Mouse (Mus musculus): ENCODE results near the gene Ssb. TPM values are rescaled to one million over a fixed set of nuclear protein-coding genes. Genes with fewer than 3 reads are reported as not detected.
"Not testable (repeated sequence)": the region's sequence is repeated elsewhere in the genome, so short reads cannot be mapped to it uniquely, and the experiment has no call there.

The Ssb gene
- polyA plus RNA-seq, 1 experiment from 2014 or later: 233 TPM

DNA sequence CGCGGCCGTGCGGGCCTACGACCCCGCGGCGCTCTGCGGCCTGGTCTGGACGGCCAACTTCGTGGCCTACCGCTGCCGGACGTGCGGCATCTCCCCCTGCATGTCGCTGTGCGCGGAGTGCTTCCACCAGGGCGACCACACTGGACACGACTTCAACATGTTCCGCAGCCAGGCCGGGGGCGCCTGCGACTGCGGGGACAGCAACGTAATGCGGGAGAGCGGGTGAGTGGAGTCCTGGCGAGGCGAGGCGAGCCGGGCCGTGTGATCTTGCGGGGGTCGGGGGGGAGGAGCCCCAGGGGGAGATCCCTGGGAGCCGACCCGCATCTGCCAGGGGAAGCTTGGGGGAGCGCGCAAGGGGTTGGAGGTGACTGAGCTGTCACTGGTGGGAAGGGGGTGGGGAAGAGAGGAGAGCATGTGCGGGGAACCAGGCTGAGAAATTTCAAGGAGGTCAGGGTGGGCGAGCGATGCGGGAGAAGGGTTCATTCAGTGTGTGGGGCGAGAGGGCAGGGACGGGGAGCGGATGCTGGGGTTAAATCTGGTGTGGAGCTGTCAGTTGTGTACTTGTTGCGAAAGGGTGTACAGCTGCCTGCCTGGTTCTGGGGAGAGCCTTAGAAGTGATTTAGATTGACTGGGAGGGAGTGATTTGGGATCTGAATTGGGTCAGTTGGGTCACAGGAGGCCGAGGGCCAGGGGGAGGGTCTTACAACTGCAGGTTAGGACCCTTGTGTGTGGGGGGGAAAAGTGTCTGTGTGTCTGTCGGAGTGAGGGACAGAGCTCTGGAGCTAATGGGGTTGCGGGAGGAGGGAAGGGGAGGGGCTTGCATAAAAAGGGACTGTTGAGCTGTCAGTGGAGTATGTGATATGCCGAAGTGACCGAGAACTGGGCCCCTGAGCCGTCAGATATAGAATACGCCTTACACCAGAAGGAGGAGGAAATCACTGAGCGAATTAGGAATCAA is 36.5 kb downstream of the Ssb start:
- H3K9ac ChIP-seq (ENCODE audit: low read depth, low read length): peak overlapping the region; percentile 83
- no peaks in the 10 kb centered on the region for H3K9me3 ChIP-seq (replicated peaks; ENCODE audit: control insufficient read depth, low read length)
- H3K4me2 ChIP-seq: peak overlapping the region; percentile 90
- ATAC-seq (replicated peaks; ENCODE audit: insufficient number of reproducible peaks, low FRiP score, low TSS enrichment): peak; percentile 67
- peaks cover 3% of the 10 kb centered on the region; the same call in 1 of the 2 replicates for H3K4me1 ChIP-seq (ENCODE audit: control insufficient read depth, insufficient read depth, low read length)
- H3K36me3 ChIP-seq (ENCODE audit: control insufficient read depth, insufficient read depth, low read length): no peaks in the 10 kb centered on the region
- H3K27ac ChIP-seq (ENCODE audit: low read depth, low read length): peak overlapping the region; percentile 82
- under 1% methylated on average over 54 of the region's 55 CpGs for WGBS (ENCODE audit: insufficient replicate concordance)
- peak overlapping the region; percentile 66 for H3K4me3 ChIP-seq (ENCODE audit: low read depth, low read length)
- H3K27me3 ChIP-seq (ENCODE audit: control insufficient read depth, insufficient read depth, low read length): no peaks in the 10 kb centered on the region

DNA sequence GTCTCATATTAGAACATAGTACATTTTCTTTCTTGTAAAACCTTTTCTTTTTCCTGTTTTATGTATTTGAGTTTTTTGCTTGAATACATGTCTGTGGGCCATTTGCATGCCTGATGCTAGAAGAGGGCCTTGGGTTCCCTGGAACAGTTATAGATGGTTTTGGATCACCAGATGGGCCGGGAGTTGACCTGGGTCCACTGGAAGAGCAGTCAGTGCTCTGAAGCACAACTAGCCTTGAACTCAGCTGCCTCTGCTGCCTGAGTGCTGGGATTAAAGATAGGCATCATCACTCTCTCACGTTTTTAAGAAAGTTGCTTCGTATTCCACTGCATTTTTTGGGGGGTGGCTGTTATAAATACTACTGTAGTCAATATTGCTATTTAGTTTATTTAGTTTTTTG is 42.2 kb downstream of the Ssb start:
- ATAC-seq (replicated peaks; ENCODE audit: insufficient number of reproducible peaks, low FRiP score, low TSS enrichment): no peak
- no peak overlapping the region for H3K4me2 ChIP-seq
- 91% methylated on average over 3 of the region's 3 CpGs for WGBS (ENCODE audit: insufficient replicate concordance)

DNA sequence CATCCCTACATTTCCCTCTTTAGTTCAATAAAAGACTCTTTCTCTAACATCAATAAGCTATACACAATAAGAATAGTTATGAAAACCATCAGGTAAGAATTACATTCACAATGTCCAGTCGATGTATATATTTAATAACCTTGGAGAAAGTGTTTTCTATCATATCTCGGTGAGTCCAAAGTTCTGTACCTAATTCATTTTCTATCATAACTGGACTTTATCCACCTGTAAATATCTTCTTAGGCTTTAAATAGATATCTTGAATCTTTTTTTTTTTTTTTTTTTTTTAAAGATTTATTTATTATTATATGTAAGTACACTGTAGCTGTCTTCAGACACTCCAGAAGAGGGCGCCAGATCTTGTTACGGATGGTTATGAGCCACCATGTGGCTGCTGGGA is 46.0 kb downstream of the Ssb start:
- not testable (repeated sequence) for H3K4me1 ChIP-seq (ENCODE audit: control insufficient read depth, insufficient read depth, low read length); H3K4me3 ChIP-seq (ENCODE audit: low read depth, low read length); H3K9ac ChIP-seq (ENCODE audit: low read depth, low read length); H3K27me3 ChIP-seq (ENCODE audit: control insufficient read depth, insufficient read depth, low read length); H3K4me2 ChIP-seq; H3K36me3 ChIP-seq (ENCODE audit: control insufficient read depth, insufficient read depth, low read length); H3K27ac ChIP-seq (ENCODE audit: low read depth, low read length); ATAC-seq (replicated peaks; ENCODE audit: insufficient number of reproducible peaks, low FRiP score, low TSS enrichment); H3K9me3 ChIP-seq (replicated peaks; ENCODE audit: control insufficient read depth, low read length)
- WGBS (ENCODE audit: insufficient replicate concordance): 84% methylated on average over 4 of the region's 4 CpGs

More for the DNA sequence above, 42.2 kb downstream of the Ssb start:
- H3K9me3 ChIP-seq (replicated peaks; ENCODE audit: control insufficient read depth, low read length): no peaks in the 10 kb centered on the region
- H3K9ac ChIP-seq (ENCODE audit: low read depth, low read length): no peak overlapping the region
- no peak overlapping the region for H3K27ac ChIP-seq (ENCODE audit: low read depth, low read length)
- H3K4me3 ChIP-seq (ENCODE audit: low read depth, low read length): no peak overlapping the region
- H3K27me3 ChIP-seq (ENCODE audit: control insufficient read depth, insufficient read depth, low read length): no peaks in the 10 kb centered on the region
- peaks cover 3% of the 10 kb centered on the region; the same call in 1 of the 2 replicates for H3K4me1 ChIP-seq (ENCODE audit: control insufficient read depth, insufficient read depth, low read length)
- H3K36me3 ChIP-seq (ENCODE audit: control insufficient read depth, insufficient read depth, low read length): no peaks in the 10 kb centered on the region; the same call in 1 of the 2 replicates

DNA sequence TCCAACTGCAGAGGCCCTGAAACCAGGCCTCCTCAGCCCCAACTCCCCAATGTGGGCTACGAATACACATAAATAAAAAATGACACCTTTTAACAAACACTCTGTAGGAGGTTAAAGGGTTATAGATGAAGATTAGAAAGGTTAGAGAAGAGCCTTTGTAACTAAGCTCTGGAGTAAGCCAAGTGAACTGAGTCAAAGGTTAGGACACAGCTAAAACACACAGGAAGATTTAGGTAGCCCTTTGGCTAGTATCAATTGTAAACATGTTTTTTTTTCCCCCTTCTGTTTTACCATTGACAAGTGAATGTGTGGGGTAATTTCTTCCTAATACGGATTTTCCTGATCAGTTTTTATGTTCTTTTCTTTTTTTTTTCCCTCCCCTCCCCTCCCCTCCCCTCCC is 51.4 kb downstream of the Ssb start:
- ATAC-seq (replicated peaks; ENCODE audit: insufficient number of reproducible peaks, low FRiP score, low TSS enrichment): no peak
- WGBS (ENCODE audit: insufficient replicate concordance): 70% methylated on average over 2 of the region's 2 CpGs
- no peak overlapping the region for H3K9ac ChIP-seq (ENCODE audit: low read depth, low read length)

DNA sequence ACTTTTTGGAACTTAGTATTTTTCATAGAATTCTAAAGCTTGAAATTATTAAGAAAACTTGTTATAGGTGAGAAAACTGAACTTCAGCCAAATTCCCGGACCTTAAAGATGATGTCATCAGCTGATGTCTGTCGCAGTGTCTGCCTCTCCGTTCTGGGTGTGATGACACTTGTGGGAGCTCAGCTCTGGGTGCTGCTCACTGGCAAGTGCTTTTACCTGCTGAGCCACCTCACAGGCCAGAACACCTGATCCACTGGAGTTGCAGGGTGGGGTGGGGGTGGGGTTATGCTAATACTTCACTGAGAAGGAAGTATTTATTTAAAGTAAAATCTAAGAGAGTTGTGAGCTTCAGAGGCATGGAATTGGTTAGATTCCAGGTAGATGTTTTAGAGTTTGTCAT is 55.9 kb downstream of the Ssb start:
- H3K36me3 ChIP-seq (ENCODE audit: control insufficient read depth, insufficient read depth, low read length): peaks cover 10% of the 10 kb centered on the region
- no peak overlapping the region for H3K4me2 ChIP-seq
- ATAC-seq (replicated peaks; ENCODE audit: insufficient number of reproducible peaks, low FRiP score, low TSS enrichment): no peak
- no peak overlapping the region for H3K4me3 ChIP-seq (ENCODE audit: low read depth, low read length)
- no peak overlapping the region for H3K27ac ChIP-seq (ENCODE audit: low read depth, low read length)
- H3K9me3 ChIP-seq (replicated peaks; ENCODE audit: control insufficient read depth, low read length): no peaks in the 10 kb centered on the region
- H3K4me1 ChIP-seq (ENCODE audit: control insufficient read depth, insufficient read depth, low read length): no peaks in the 10 kb centered on the region
- no peaks in the 10 kb centered on the region for H3K27me3 ChIP-seq (ENCODE audit: control insufficient read depth, insufficient read depth, low read length)
- 88% methylated on average over 3 of the region's 3 CpGs for WGBS (ENCODE audit: insufficient replicate concordance)
- H3K9ac ChIP-seq (ENCODE audit: low read depth, low read length): no peak overlapping the region

More for the DNA sequence above, 51.4 kb downstream of the Ssb start:
- Histone ChIP-seq H3K4me1 (ENCODE audit: control insufficient read depth, insufficient read depth, low read length) (no peaks in the 10 kb centered on the region), H3K27me3 (ENCODE audit: control insufficient read depth, insufficient read depth, low read length) (no peaks in the 10 kb centered on the region), H3K9me3 (replicated peaks; ENCODE audit: control insufficient read depth, low read length) (no peaks in the 10 kb centered on the region), H3K36me3 (ENCODE audit: control insufficient read depth, insufficient read depth, low read length) (peaks cover 7% of the 10 kb centered on the region), H3K4me3 (ENCODE audit: low read depth, low read length) (no peak overlapping the region), H3K27ac (ENCODE audit: low read depth, low read length) (no peak overlapping the region), H3K4me2 (no peak overlapping the region)

Other genes with a start within 250 kb of the Ssb start
- 11.1 and 12.4 TPM in 2 replicates for gene Bbs5, start 214.4 kb upstream of the Ssb start, polyA plus RNA-seq (2014; fragmentation: Nextera tagmentation; extraction: Ambion mirVana)
- gene Klhl41, start 191.4 kb upstream of the Ssb start, polyA plus RNA-seq (2014; fragmentation: Nextera tagmentation; extraction: Ambion mirVana): 14.6 and 16.4 TPM in 2 replicates
- 23.5 and 24.4 TPM in 2 replicates for gene Fastkd1, start 148.0 kb upstream of the Ssb start, polyA plus RNA-seq (2014; fragmentation: Nextera tagmentation; extraction: Ambion mirVana)
- 76.8 and 87.8 TPM in 2 replicates for gene Ppig, start 139.0 kb upstream of the Ssb start, polyA plus RNA-seq (2014; fragmentation: Nextera tagmentation; extraction: Ambion mirVana)
- gene Ccdc173, start 72.0 kb upstream of the Ssb start, polyA plus RNA-seq (2014; fragmentation: Nextera tagmentation; extraction: Ambion mirVana): 1.0 and 2.0 TPM in 2 replicates
- gene Phospho2, start 71.9 kb upstream of the Ssb start, polyA plus RNA-seq (2014; fragmentation: Nextera tagmentation; extraction: Ambion mirVana): 23.4 and 23.7 TPM in 2 replicates
- 53.7 and 62.6 TPM in 2 replicates for gene Klhl23, start 39.6 kb upstream of the Ssb start, polyA plus RNA-seq (2014; fragmentation: Nextera tagmentation; extraction: Ambion mirVana)
- gene Mettl5, start 24.1 kb downstream of the Ssb start, polyA plus RNA-seq (2014; fragmentation: Nextera tagmentation; extraction: Ambion mirVana): 34.7 and 36.4 TPM in 2 replicates
- gene Ubr3, start 35.7 kb downstream of the Ssb start, polyA plus RNA-seq (2014; fragmentation: Nextera tagmentation; extraction: Ambion mirVana): 13.8 and 14.7 TPM in 2 replicates
- 0.21 and 0.30 TPM in 2 replicates for gene Myo3b, start 177.6 kb downstream of the Ssb start, polyA plus RNA-seq (2014; fragmentation: Nextera tagmentation; extraction: Ambion mirVana)